Mouse (Mus musculus): ENCODE data around the gene Rnasek.

DNA sequence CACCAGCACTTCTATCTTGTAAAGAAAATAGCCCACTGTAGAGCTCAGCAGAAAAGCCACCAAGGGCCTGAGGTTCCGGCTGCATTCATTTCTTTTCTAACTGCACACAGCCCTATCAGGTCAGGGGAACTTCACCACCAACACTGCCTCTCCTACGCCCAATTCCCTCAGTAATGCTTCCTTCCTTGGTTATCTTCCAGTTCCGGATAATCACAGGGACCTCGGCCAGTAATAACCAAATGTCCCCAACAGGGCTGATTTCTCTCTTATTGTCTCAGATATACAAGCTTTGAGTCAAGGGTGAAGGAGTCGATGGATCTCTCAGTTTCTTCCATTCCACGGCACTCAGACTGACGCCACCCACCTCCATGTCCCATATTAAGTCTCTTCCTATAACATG, 32.4 kb downstream of the Rnasek start:
- TF ChIP-seq CTCF (IDR thresholded peaks at IDR 0.05; ENCODE audit: low read depth, low read length) = no peak
- TF ChIP-seq GATA1 (IDR thresholded peaks at IDR 0.05; ENCODE audit: borderline replicate concordance, low read length) = no peak
- TF ChIP-seq TAL1 (conservative IDR thresholded peaks at IDR 0.05; ENCODE audit: low read depth, low read length) = no peak
